11 mouse cellular contexts compared by ENCODE assay signal in the genomic region with DNA sequence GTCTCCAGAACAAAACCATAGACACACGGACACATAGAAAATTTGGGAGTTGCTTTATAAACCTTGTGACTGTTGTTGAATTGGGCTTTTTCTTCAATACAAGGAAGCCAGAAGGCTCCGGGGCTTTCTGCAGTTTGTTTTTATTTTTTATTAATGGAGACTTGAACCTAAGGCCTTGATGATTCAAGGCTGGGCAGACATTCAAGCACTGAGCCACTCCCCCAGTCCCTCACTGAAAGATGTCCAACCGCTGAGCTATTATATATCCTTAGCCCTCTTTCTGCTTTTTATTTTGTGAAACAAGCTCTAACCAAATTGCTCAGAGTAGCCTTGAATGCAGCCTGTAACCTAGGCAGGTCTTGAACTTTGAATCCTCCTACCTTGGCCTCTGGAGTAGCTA.
"Had no signal": no experiment of that assay in that cellular context is flagged by ENCODE, and none has a peak within 500 bp of the region (broad histone marks: within the 10 kb centered on the region; RNA-seq: fewer than 3 reads in every experiment).

No protein-coding gene starts in this region.

- H3K27ac ChIP-seq: kidney, postnatal 0 days; limb, embryonic 12.5 days; liver, embryonic 14.5 days; midbrain, embryonic 13.5 days; neural tube, embryonic 15.5 days had no signal

- H3K9ac ChIP-seq: limb, embryonic 12.5 days; liver, embryonic 14.5 days; midbrain, embryonic 13.5 days; neural tube, embryonic 15.5 days had no signal

- H3K4me2 ChIP-seq: limb, embryonic 12.5 days; midbrain, embryonic 13.5 days; neural tube, embryonic 15.5 days had no signal

- ATAC-seq: midbrain, embryonic 13.5 days had no signal

- H3K4me3 ChIP-seq: limb, embryonic 12.5 days; midbrain, embryonic 13.5 days; myocyte; neural tube, embryonic 15.5 days had no signal

- DNase-seq: kidney, adult 9 months; kidney, postnatal 36 days; lung, adult 18-20 months; right cerebral cortex, postnatal 25 days; thymus, postnatal 36 days had no signal

- H3K27me3 ChIP-seq: midbrain, embryonic 13.5 days; neural tube, embryonic 15.5 days had no signal

- H3K9me3 ChIP-seq: limb, embryonic 12.5 days; midbrain, embryonic 13.5 days; neural tube, embryonic 15.5 days had no signal
